Mouse (Mus musculus) adrenal gland, postnatal 25 days (tissue): ENCODE results near the gene Btg2. TPM values are rescaled to one million over a fixed set of nuclear protein-coding genes. Genes with fewer than 3 reads are reported as not detected.

ENCODE experiments used
- DNase-seq: peaks from one replicate; pipeline ENCODE4 v3.0.0; 2021; ENCODE audit warnings: mixed read lengths
- total RNA-seq: library from RNA; stranded (reverse); gene quantifications from 2 replicates; pipeline ENCODE4 v1.2.3, GENCODE M21; 2021

Btg2 gene
- total RNA-seq, 1 experiment from 2014 or later, result 18.1 TPM

- no peak for DNase-seq
Observed at GRCm38 (mm10) chr1:134077389-134078060, 1.4 kb downstream of the Btg2 start.

- no peak for DNase-seq
Observed at GRCm38 (mm10) chr1:134076789-134077188, 2.1 kb downstream of the Btg2 start.

- DNase-seq, result no peak
Observed at GRCm38 (mm10) chr1:134075532-134075931, 3.4 kb downstream of the Btg2 start.

GRCm38 (mm10) chr1:134074606-134075005, 4.3 kb downstream of the Btg2 start:
- no peak for DNase-seq

- no peak for DNase-seq
Observed at GRCm38 (mm10) chr1:134074184-134074583, 4.7 kb downstream of the Btg2 start.

- no peak for DNase-seq
Observed at GRCm38 (mm10) chr1:134073658-134074057, 5.3 kb downstream of the Btg2 start.

- no peak for DNase-seq
Observed at GRCm38 (mm10) chr1:134073061-134073564, 5.8 kb downstream of the Btg2 start.

GRCm38 (mm10) chr1:134071411-134072018, 7.4 kb downstream of the Btg2 start:
- no peak for DNase-seq

- no peak for DNase-seq
Observed at GRCm38 (mm10) chr1:134070099-134070669, 8.7 kb downstream of the Btg2 start.

GRCm38 (mm10) chr1:134067143-134067619, 11.7 kb downstream of the Btg2 start:
- DNase-seq, result no peak

- DNase-seq, result no peak
Observed at GRCm38 (mm10) chr1:134066554-134066953, 12.4 kb downstream of the Btg2 start.

- DNase-seq, result no peak
Observed at GRCm38 (mm10) chr1:134065241-134065809, 13.6 kb downstream of the Btg2 start.

- DNase-seq, result no peak
Observed at GRCm38 (mm10) chr1:134064296-134064831, 14.6 kb downstream of the Btg2 start.

- DNase-seq, result no peak
Observed at GRCm38 (mm10) chr1:134063773-134064125, 15.2 kb downstream of the Btg2 start.

- DNase-seq, result peak; percentile 61
Observed at GRCm38 (mm10) chr1:134063086-134063772, 15.7 kb downstream of the Btg2 start.

- DNase-seq, result no peak
Observed at GRCm38 (mm10) chr1:134062411-134063085, 16.4 kb downstream of the Btg2 start.

- DNase-seq, result no peak
Observed at GRCm38 (mm10) chr1:134061915-134062314, 17.0 kb downstream of the Btg2 start.

- DNase-seq, result peak; percentile 91
Observed at GRCm38 (mm10) chr1:134060849-134061569, 17.9 kb downstream of the Btg2 start.

- DNase-seq, result no peak
Observed at GRCm38 (mm10) chr1:134059739-134060695, 18.9 kb downstream of the Btg2 start.

- no peak for DNase-seq
Observed at GRCm38 (mm10) chr1:134058870-134059269, 20.1 kb downstream of the Btg2 start.
